Mouse (Mus musculus): ENCODE data around the gene Zfp771.
A peak's percentile ranks its signal among the peaks of the same experiment; 100 is the strongest.

GRCm38 (mm10) chr7:127278311-127278710 lies 34.2 kb downstream of the Zfp771 start:
- peak; percentile 84 for TF ChIP-seq CTCF (IDR thresholded peaks at IDR 0.05; ENCODE audit: low read depth)
- no peak for TF ChIP-seq EP300 (IDR thresholded peaks at IDR 0.05; ENCODE audit: low read depth)
